Mouse (Mus musculus) heart, adult 2 months (tissue): ENCODE measurements around the gene Ubald2. TPM values are rescaled to one million over a fixed set of nuclear protein-coding genes. Genes with fewer than 3 reads are reported as not detected.

Experiments
- DNase-seq, 2 experiments: peaks; one replicate each; pipeline ENCODE4 v3.0.0; 2021
- H3K27ac ChIP-seq: fragments of 200-600 bp; 2 replicates; pipeline ENCODE4 v1.8.1; 2022
- H3K27me3 ChIP-seq: fragments of 200-500 bp; 2 replicates; pipeline ENCODE4 v1.6.1; 2012; ENCODE audit warnings: mild to moderate bottlenecking, low read length, inconsistent platforms, mixed read lengths; ENCODE audit not compliant: control insufficient read depth, insufficient read depth
- H3K36me3 ChIP-seq: fragments of 200-500 bp; 2 replicates; pipeline ENCODE4 v1.6.1; 2012; ENCODE audit warnings: low read length, inconsistent platforms; ENCODE audit not compliant: control insufficient read depth, insufficient read depth
- H3K4me1 ChIP-seq: fragments of 200-500 bp; 2 replicates; pipeline ENCODE4 v1.6.1; 2011; ENCODE audit warnings: low read length; ENCODE audit not compliant: control insufficient read depth, insufficient read depth
- H3K4me3 ChIP-seq: fragments of 200-600 bp; 2 replicates; pipeline ENCODE4 v1.8.1; 2022
- H3K79me2 ChIP-seq: fragments of 200-500 bp; replicated peaks from 2 replicates; pipeline ENCODE4 v1.6.1; 2012; ENCODE audit warnings: mild to moderate bottlenecking, inconsistent platforms, low read length, moderate library complexity, mixed read lengths; ENCODE audit not compliant: control insufficient read depth, insufficient read depth
- H3K9ac ChIP-seq: fragments of 200-500 bp; 2 replicates; pipeline ENCODE4 v1.6.1; 2012; ENCODE audit warnings: low read depth, mild to moderate bottlenecking, control low read depth, inconsistent platforms, low read length, mixed read lengths
- CTCF ChIP-seq: fragments of 200-600 bp; IDR thresholded peaks from 2 replicates; pipeline ENCODE4 v1.8.1; 2022; ENCODE audit warnings: antibody characterized with exemption, mild to moderate bottlenecking, moderate library complexity
- EP300 ChIP-seq: fragments of 200-500 bp; IDR thresholded peaks from 2 replicates; pipeline ENCODE4 v1.6.1; 2011; ENCODE audit warnings: low read depth, low read length, control low read depth; ENCODE audit not compliant: insufficient read depth
- POLR2A ChIP-seq: fragments of 200-500 bp; IDR thresholded peaks from 2 replicates; pipeline ENCODE4 v1.6.1; 2011; ENCODE audit warnings: mild to moderate bottlenecking, low read depth, low read length, control low read depth; ENCODE audit not compliant: insufficient read depth
- WGBS: fragments of 180-500 bp; shearing (Covaris S2); methylation state at CpG from one replicate; pipeline ENCODE4 v1.1.7; 2018; 5-methylcytosine and 5-hydroxymethylcytosine counted together
- intact Hi-C: fragments of 180-260 bp; cut with DNase I; formaldehyde crosslinking; loops from one replicate; pipeline ENCODE4 v1.15.1; 2025
- polyA plus RNA-seq: library from polyadenylated mRNA; depleted of rRNA; stranded (reverse); fragments of >200 nt; gene quantifications from 2 replicates; pipeline ENCODE4 v1.2.3, GENCODE M21; 2012
- total RNA-seq, 2 experiments: library from RNA; stranded (reverse); gene quantifications; 2 replicates each; pipeline ENCODE4 v1.2.3; 2021

Gene Ubald2
- total and polyA plus RNA-seq, 3 experiments: 29.2 to 80.1 (median 34.1) TPM

DNA sequence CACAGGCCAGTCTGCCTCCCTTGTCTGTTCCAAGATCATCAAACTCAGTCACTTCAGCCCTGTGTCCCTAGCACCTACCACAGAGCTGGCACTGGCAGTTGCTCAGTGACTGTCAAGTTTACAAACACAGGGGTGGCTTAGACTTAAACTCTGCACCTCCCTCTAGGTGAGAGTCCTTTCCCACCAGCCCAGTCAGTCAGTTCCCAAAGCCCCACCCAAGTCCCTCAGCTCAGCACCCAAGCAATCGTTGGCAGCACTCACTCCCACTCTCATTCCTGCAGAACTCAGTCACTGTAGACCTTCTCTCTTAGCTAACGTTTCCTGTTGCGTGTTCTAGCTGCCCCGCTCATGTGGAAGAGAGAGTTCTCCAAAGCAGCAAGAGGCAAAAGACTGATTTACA is 39.1 kb upstream of the Ubald2 start:
- no peak overlapping the region for H3K4me3 ChIP-seq
- 39% methylated on average over 4 of the region's 4 CpGs for WGBS
- peak overlapping the region; percentile 56 for H3K9ac ChIP-seq
- peak overlapping the region; percentile 45 for H3K27ac ChIP-seq
- no peaks in the 10 kb centered on the region for H3K79me2 ChIP-seq
- DNase-seq: no peak
- H3K36me3 ChIP-seq: no peaks in the 10 kb centered on the region
- no peaks in the 10 kb centered on the region for H3K27me3 ChIP-seq
- H3K4me1 ChIP-seq: peaks cover 4% of the 10 kb centered on the region
- TF ChIP-seq CTCF (no peak), POLR2A (no peak), EP300 (no peak)
- intact Hi-C loops: loop anchor here (5.0 kb wide), 1 partner anchor 48 kb away; no protein-coding TSS in a partner anchor

DNA sequence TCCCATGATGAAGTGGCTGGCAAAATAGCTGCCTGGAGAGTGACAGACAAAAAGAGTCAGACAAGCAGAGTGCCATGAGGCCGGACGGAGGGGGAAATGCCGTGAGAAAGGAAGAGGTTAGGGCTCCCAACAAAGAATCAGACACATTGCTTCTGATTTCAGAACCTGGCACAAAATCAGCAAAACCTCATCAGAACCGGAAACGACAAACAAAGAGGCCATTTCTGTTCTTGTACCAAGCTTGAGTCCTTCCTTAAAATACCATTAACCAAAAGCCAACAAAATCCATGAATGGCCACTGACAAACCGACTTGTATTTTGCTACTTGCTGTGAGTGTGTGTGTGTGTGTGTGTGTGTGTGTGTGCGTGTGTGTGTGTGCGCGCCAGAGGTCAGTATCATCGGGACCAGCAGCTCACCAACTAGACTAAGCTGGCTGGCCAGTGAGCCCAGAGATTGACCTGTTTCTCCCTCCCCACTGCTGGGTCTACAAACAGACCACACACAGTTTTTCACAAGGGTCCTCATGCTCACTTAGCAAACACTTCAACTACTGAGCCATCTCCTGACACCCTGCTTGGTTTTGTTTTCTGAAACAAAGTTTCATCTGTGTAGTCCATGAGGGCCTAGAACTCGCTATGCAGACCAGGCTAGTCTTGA is 37.5 kb upstream of the Ubald2 start:
- H3K36me3 ChIP-seq: no peaks in the 10 kb centered on the region
- intact Hi-C loops: loop anchor here (5.0 kb wide), 1 partner anchor 46 kb away; no protein-coding TSS in a partner anchor
- H3K4me3 ChIP-seq: no peak overlapping the region
- no peak for DNase-seq
- TF ChIP-seq CTCF (no peak), EP300 (0 out of 2 replicates have a peak, but pooled peaks have one; percentile 25)
- no peaks in the 10 kb centered on the region for H3K27me3 ChIP-seq
- WGBS: 60% methylated on average over 11 of the region's 11 CpGs
- H3K27ac ChIP-seq: peak overlapping the region; percentile 36
- no peaks in the 10 kb centered on the region for H3K79me2 ChIP-seq
- no peak overlapping the region for H3K9ac ChIP-seq
- peaks cover 4% of the 10 kb centered on the region for H3K4me1 ChIP-seq

DNA sequence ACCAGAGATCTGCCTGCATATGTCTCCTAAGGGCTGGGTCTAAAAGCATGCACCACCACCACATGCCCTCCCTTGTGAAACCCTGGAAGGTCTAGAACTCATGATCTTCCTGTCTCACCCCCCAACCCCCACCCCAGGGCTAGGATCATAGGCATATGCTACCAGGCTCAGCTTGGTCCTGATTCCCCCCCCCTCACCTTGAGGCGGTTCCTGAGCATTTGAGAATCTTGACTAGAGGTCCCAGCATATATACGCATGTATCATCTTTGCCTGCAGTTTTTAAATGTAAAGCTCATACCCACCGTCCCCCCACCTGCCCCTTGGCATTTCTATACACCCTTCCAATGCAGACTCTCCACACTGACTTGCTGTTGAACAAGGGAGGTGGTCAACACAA is 37.0 kb upstream of the Ubald2 start:
- Histone ChIP-seq H3K36me3 (no peaks in the 10 kb centered on the region), H3K4me3 (no peak overlapping the region), H3K27me3 (no peaks in the 10 kb centered on the region), H3K79me2 (no peaks in the 10 kb centered on the region), H3K9ac (no peak overlapping the region), H3K4me1 (peaks cover 4% of the 10 kb centered on the region), H3K27ac (no peak overlapping the region)
- intact Hi-C loops: loop anchor here (5.0 kb wide), 1 partner anchor 45 kb away; no protein-coding TSS in a partner anchor
- TF ChIP-seq CTCF: no peak
- TF ChIP-seq POLR2A: no peak
- DNase-seq: no peak
- WGBS: 96% methylated on average over 3 of the region's 3 CpGs

DNA sequence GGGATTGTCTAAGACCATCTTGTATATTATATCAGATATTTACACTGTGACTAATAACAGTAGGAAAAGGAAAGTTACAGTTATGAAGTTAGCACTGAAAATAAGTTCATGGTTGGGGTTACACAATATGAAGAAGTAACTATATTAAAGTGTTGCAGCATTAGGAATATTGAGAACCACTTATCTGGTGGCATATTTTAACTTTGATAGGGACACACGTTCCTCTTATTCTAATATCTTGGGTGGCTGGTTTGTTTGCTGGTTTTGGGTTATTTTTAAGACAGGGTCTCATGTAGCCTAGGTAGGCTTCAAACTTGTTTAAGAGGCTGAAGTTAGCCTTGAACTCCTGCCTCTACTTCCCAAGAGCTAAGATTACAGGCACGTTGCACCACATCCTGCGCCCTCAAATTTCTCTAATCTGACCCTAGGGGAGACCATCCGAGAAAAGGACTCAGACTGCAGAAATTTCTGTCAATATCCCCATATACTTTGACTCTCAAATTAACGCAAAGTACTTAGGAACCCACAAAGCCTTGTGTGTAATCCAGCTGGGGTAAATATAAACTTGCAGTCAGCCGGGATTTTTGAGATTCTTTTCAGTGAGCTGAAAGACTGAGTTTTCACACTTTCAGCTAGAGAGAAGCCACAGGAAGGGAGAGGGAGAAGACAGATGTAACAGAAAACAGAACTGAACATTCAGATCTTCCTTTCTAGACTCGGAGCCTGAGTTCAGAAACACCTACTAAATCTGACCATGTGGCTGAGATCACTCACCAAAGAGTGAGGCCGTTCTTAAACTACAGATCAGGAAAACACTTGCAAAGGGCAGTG is 36.2 kb upstream of the Ubald2 start:
- no peak overlapping the region for H3K27ac ChIP-seq
- H3K4me3 ChIP-seq: no peak overlapping the region
- no peaks in the 10 kb centered on the region for H3K36me3 ChIP-seq
- 52% methylated on average over 8 of the region's 8 CpGs for WGBS
- H3K79me2 ChIP-seq: no peaks in the 10 kb centered on the region
- H3K4me1 ChIP-seq: peaks cover 4% of the 10 kb centered on the region
- H3K9ac ChIP-seq: no peak overlapping the region
- intact Hi-C loops: loop anchor here (5.0 kb wide), 1 partner anchor 45 kb away; no protein-coding TSS in a partner anchor
- TF ChIP-seq EP300 (no peak), CTCF (no peak), POLR2A (no peak)
- H3K27me3 ChIP-seq: no peaks in the 10 kb centered on the region
- DNase-seq: no peak

DNA sequence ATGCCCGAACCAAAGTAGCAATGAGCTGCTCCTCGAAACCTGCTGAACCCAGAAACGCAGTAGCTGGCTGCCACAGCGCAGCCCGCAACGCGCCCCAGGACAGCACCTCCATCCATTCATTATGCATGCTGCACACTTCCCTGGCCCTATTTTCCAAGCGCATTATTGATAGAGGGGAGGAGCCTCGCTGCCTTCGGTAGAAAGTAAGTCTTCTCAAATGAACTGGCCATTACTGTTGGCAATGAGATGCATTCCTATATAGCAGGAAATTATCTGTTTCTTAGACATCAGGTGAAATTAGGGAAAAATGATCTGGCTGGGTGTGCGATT is 35.6 kb upstream of the Ubald2 start:
- TF ChIP-seq EP300: no peak
- no peak for TF ChIP-seq CTCF
- no peak for TF ChIP-seq POLR2A
- Histone ChIP-seq H3K36me3 (no peaks in the 10 kb centered on the region), H3K4me3 (no peak overlapping the region), H3K79me2 (no peaks in the 10 kb centered on the region), H3K27ac (no peak overlapping the region), H3K27me3 (no peaks in the 10 kb centered on the region), H3K4me1 (peaks cover 4% of the 10 kb centered on the region), H3K9ac (no peak overlapping the region)
- DNase-seq: no peak
- WGBS: 88% methylated on average over 11 of the region's 11 CpGs
- intact Hi-C loops: loop anchor here (5.0 kb wide), 1 partner anchor 44 kb away; no protein-coding TSS in a partner anchor

DNA sequence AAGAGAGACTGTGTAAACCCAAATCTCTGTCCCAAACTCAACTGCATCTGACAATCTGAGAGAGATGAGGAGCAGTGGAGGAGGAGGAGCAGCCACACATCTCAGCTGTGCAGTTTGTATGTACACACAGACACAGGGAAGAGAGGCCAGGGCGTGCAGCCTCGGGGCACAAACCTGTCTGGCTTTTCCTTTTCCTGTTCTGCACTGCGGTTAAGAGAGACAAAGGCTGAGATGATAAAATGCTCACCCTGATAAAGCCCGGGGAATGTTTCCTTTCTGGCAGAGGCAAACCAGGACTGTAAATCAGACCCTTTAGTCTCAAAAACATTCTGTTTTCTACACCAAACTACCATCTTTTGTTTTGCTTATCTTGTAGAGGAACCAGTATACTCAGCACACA is 33.3 kb upstream of the Ubald2 start:
- no peak overlapping the region for H3K9ac ChIP-seq
- no peak overlapping the region for H3K4me3 ChIP-seq
- WGBS: 13% methylated on average over 4 of the region's 4 CpGs
- H3K27ac ChIP-seq: no peak overlapping the region
- TF ChIP-seq EP300 (no peak), POLR2A (no peak)
- intact Hi-C loops: no loop called here
- H3K4me1 ChIP-seq: peaks cover 1% of the 10 kb centered on the region; the same call in 1 of the 2 replicates
- no peaks in the 10 kb centered on the region for H3K36me3 ChIP-seq
- H3K79me2 ChIP-seq: no peaks in the 10 kb centered on the region
- H3K27me3 ChIP-seq: no peaks in the 10 kb centered on the region
- no peak for DNase-seq
